8 mouse cellular contexts compared by ENCODE assay signal in the genomic region with DNA sequence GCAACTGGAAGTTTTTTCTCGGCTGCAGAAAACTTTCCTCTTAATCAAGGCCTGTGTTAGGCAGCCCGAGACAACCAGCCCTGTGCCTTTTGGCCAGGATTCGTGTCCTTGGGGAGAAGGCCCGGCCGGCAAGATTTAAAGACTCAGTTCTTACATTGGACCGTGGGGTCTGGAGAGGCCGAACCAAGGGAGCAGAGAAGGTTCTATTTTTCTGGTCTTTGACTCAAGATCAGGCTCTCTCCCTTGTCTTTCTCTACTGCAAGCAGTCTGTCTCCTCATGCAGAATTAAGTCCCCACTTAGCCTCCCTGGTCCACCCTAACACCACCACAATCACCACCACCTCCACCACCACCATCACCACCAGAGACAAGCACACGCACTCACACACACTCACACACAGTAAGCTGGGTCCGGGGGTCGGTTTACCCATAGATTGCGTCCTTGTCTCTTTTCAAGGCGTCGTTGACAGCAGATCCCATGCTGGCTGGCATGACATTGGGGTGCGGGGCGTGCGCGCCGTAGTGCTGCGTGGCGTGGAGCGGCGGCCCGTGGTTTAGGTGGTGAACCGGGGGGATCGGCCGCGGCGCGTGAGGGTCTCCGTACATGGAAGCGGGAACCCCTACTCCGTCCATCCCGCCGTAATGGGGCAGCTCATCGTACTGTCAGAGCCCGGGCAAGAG. TPM values are rescaled to one million over a fixed set of nuclear protein-coding genes. Genes with fewer than 3 reads are reported as not detected.
DNase-seq lines count a peak whose midpoint lies in the region; ATAC-seq and TF ChIP-seq lines count a peak whose summit lies in the region.

No protein-coding gene starts in this region.

- no peaks in the 10 kb centered on the region for H3K9me3 ChIP-seq in lung, embryonic 14.5 days (ENCODE audit: low read depth, low read length)
- no peaks in the 10 kb centered on the region for H3K9me3 ChIP-seq in embryonic facial prominence, embryonic 12.5 days
- no peaks in the 10 kb centered on the region for H3K9me3 ChIP-seq in hindbrain, embryonic 13.5 days
- H3K9me3 ChIP-seq in lung, embryonic 16.5 days (ENCODE audit: control insufficient read depth, low read length): no peaks in the 10 kb centered on the region

- H3K36me3 ChIP-seq in lung, embryonic 14.5 days (ENCODE audit: insufficient read depth): peaks cover 16% of the 10 kb centered on the region
- no peaks in the 10 kb centered on the region for H3K36me3 ChIP-seq in embryonic facial prominence, embryonic 12.5 days
- peaks cover 9% of the 10 kb centered on the region for H3K36me3 ChIP-seq in hindbrain, embryonic 13.5 days
- no peaks in the 10 kb centered on the region for H3K36me3 ChIP-seq in lung, embryonic 16.5 days (ENCODE audit: control insufficient read depth, insufficient read depth, low read length)

- peaks cover 4% of the 10 kb centered on the region; the same call in 1 of the 2 replicates for H3K4me1 ChIP-seq in lung, embryonic 14.5 days (ENCODE audit: insufficient read depth)
- peaks cover 12% of the 10 kb centered on the region; the same call in 1 of the 2 replicates for H3K4me1 ChIP-seq in embryonic facial prominence, embryonic 12.5 days
- H3K4me1 ChIP-seq in hindbrain, embryonic 13.5 days (replicated peaks): peaks cover 45% of the 10 kb centered on the region
- H3K4me1 ChIP-seq in lung, embryonic 16.5 days (replicated peaks; ENCODE audit: control insufficient read depth, insufficient read depth, low read length): peaks cover 2% of the 10 kb centered on the region; the same call in 1 of the 2 replicates

- peak overlapping the region; percentile 83 for H3K4me2 ChIP-seq in lung, embryonic 14.5 days
- H3K4me2 ChIP-seq in embryonic facial prominence, embryonic 12.5 days (replicated peaks): peak overlapping the region; percentile 63
- peak overlapping the region; percentile 87 for H3K4me2 ChIP-seq in hindbrain, embryonic 13.5 days
- peak overlapping the region; percentile 77 for H3K4me2 ChIP-seq in lung, embryonic 16.5 days (ENCODE audit: low read depth, low read length)

- H3K9ac ChIP-seq in lung, embryonic 14.5 days: peak overlapping the region; percentile 87
- H3K9ac ChIP-seq in embryonic facial prominence, embryonic 12.5 days: peak overlapping the region; percentile 93
- peak overlapping the region; percentile 100 for H3K9ac ChIP-seq in hindbrain, embryonic 13.5 days
- peak overlapping the region; percentile 82 for H3K9ac ChIP-seq in lung, embryonic 16.5 days (ENCODE audit: low read length)

- H3K4me3 ChIP-seq in lung, embryonic 14.5 days (ENCODE audit: low read depth, low read length): peak overlapping the region; percentile 70
- peak overlapping the region; percentile 76 for H3K4me3 ChIP-seq in embryonic facial prominence, embryonic 12.5 days
- peak overlapping the region; percentile 83 for H3K4me3 ChIP-seq in hindbrain, embryonic 13.5 days
- H3K4me3 ChIP-seq in lung, embryonic 16.5 days (ENCODE audit: low read length): peak overlapping the region; percentile 62

- TF ChIP-seq CTCF in lung, embryonic 14.5 days (IDR thresholded peaks at IDR 0.05; ENCODE audit: low read depth): no peak

- DNase-seq in lung, embryonic 14.5 days: peak; percentile 58
- no peak for DNase-seq in lung, postnatal 36 days
- DNase-seq in yolk sac, embryonic 10.5 days (ENCODE audit: low spot score): peak; percentile 35
- no peak for DNase-seq in cerebellum, adult 11-12 months
- DNase-seq in urinary bladder, adult 18-20 months (ENCODE audit: low spot score in 2 of 2): no peak

- H3K27me3 ChIP-seq in lung, embryonic 14.5 days (ENCODE audit: insufficient read depth, low read length): no peaks in the 10 kb centered on the region
- no peaks in the 10 kb centered on the region for H3K27me3 ChIP-seq in embryonic facial prominence, embryonic 12.5 days
- H3K27me3 ChIP-seq in hindbrain, embryonic 13.5 days: no peaks in the 10 kb centered on the region
- H3K27me3 ChIP-seq in lung, embryonic 16.5 days (ENCODE audit: control insufficient read depth, insufficient read depth, low read depth, low read length): peaks cover 3% of the 10 kb centered on the region; the same call in 1 of the 2 replicates

- H3K27ac ChIP-seq in lung, embryonic 14.5 days (ENCODE audit: low read depth): peak overlapping the region; percentile 96
- peak overlapping the region; percentile 97 for H3K27ac ChIP-seq in embryonic facial prominence, embryonic 12.5 days
- H3K27ac ChIP-seq in hindbrain, embryonic 13.5 days: peak overlapping the region; percentile 99
- H3K27ac ChIP-seq in lung, embryonic 16.5 days (ENCODE audit: low read length): peak overlapping the region; percentile 67

- WGBS in lung, embryonic 14.5 days: under 1% methylated on average over 36 of the region's 36 CpGs
- WGBS in embryonic facial prominence, embryonic 12.5 days: under 1% methylated on average over 36 of the region's 36 CpGs
- under 1% methylated on average over 36 of the region's 36 CpGs for WGBS in hindbrain, embryonic 13.5 days
- WGBS in lung, embryonic 16.5 days: under 1% methylated on average over 36 of the region's 36 CpGs

- no peak for ATAC-seq in lung, embryonic 14.5 days (ENCODE audit: insufficient read depth)
- no peak for ATAC-seq in embryonic facial prominence, embryonic 12.5 days (ENCODE audit: insufficient number of reproducible peaks, insufficient read depth, low FRiP score, low TSS enrichment)
- ATAC-seq in hindbrain, embryonic 13.5 days (ENCODE audit: low FRiP score): no peak
- ATAC-seq in lung, embryonic 16.5 days (ENCODE audit: low read depth): no peak

RNA-seq across cellular contexts. Expression of a gene that starts 2.7 kb away (rescaled TPM):
- polyA plus RNA-seq in lung, embryonic 14.5 days (2014; fragmentation: Nextera tagmentation; extraction: Ambion mirVana): 31.4 and 33.1 TPM in 2 replicates
- 71.2 and 71.7 TPM in 2 replicates for polyA plus RNA-seq in embryonic facial prominence, embryonic 12.5 days (2016; fragmentation: Nextera tagmentation; extraction: Ambion mirVana)
- polyA plus RNA-seq in hindbrain, embryonic 13.5 days (2015; fragmentation: Nextera tagmentation; extraction: Ambion mirVana): 139 and 175 TPM in 2 replicates
- polyA plus RNA-seq in lung, embryonic 16.5 days (2015; fragmentation: Nextera tagmentation; extraction: Ambion mirVana): 21.5 and 24.2 TPM in 2 replicates

Comparison
In these comparisons a context has a peak if more than half of its experiments do, and no peak if none do; other contexts are left out.
1. DNase-seq: peak in lung, embryonic 14.5 days (single experiment) and yolk sac, embryonic 10.5 days (single experiment); none in lung, postnatal 36 days (single experiment), cerebellum, adult 11-12 months (single experiment) and urinary bladder, adult 18-20 months (0 of 2).
2. Peak in every context shown above with its lines, with median percentiles within 50 percentile points of each other: H3K27ac ChIP-seq, H3K4me2 ChIP-seq, H3K4me3 ChIP-seq and H3K9ac ChIP-seq.